Mouse (Mus musculus) liver, embryonic 13.5 days (tissue): Measurements from ENCODE around the gene Robo2. TPM values are rescaled to one million over a fixed set of nuclear protein-coding genes. Genes with fewer than 3 reads are reported as not detected.
"Not testable (repeated sequence)": the region's sequence is repeated elsewhere in the genome, so short reads cannot be mapped to it uniquely, and the experiment has no call there.

Experiments used
- ATAC-seq: fragments of 200-750 bp; cut with Nextera tagmentation; 2 replicates; pipeline ENCODE4 v1.8.0; 2017; ENCODE audit warnings: low read depth, mild to moderate bottlenecking, moderate number of reproducible peaks, moderate library complexity
- DNase-seq: peaks from one replicate; pipeline ENCODE4 v3.0.0; 2022
- H3K27ac ChIP-seq: fragments of 300-500 bp; sonication (generic); 2 replicates; pipeline ENCODE4 v1.5.1; 2015; ENCODE audit warnings: moderate library complexity, mild to moderate bottlenecking, inconsistent platforms
- H3K27me3 ChIP-seq: fragments of 300-500 bp; sonication (generic); 2 replicates; pipeline ENCODE4 v1.6.1; 2015; ENCODE audit warnings: mild to moderate bottlenecking, inconsistent platforms
- H3K36me3 ChIP-seq: fragments of 300-500 bp; sonication (generic); 2 replicates; pipeline ENCODE4 v1.6.1; 2015; ENCODE audit warnings: mild to moderate bottlenecking, inconsistent platforms
- H3K4me1 ChIP-seq: fragments of 300-500 bp; sonication (generic); replicated peaks from 2 replicates; pipeline ENCODE4 v1.6.1; 2015; ENCODE audit warnings: inconsistent platforms
- H3K4me2 ChIP-seq: fragments of 300-500 bp; sonication (generic); 2 replicates; pipeline ENCODE4 v1.6.1; 2015; ENCODE audit warnings: inconsistent platforms, mild to moderate bottlenecking, moderate library complexity
- H3K4me3 ChIP-seq: fragments of 300-500 bp; sonication (generic); replicated peaks from 2 replicates; pipeline ENCODE4 v1.5.1; 2015; ENCODE audit warnings: mild to moderate bottlenecking, inconsistent platforms
- H3K9ac ChIP-seq: fragments of 300-500 bp; sonication (generic); 2 replicates; pipeline ENCODE4 v1.6.1; 2015; ENCODE audit warnings: mild to moderate bottlenecking, inconsistent platforms
- H3K9me3 ChIP-seq: fragments of 300-500 bp; sonication (generic); replicated peaks from 2 replicates; pipeline ENCODE4 v1.6.1; 2016; ENCODE audit warnings: inconsistent platforms
- WGBS: fragments of 180-500 bp; shearing (Covaris S2); methylation state at CpG from one replicate; pipeline ENCODE4 v1.1.7; 2015; ENCODE audit not compliant: insufficient replicate concordance; 5-methylcytosine and 5-hydroxymethylcytosine counted together
- polyA plus RNA-seq: library from polyadenylated mRNA; unstranded; fragments of >200 nt; fragmentation: Nextera tagmentation; extraction: Ambion mirVana; gene quantifications from 2 replicates; pipeline ENCODE4 v1.2.1, GENCODE M21; 2015

The Robo2 gene
- polyA plus RNA-seq, 1 experiment from 2014 or later: 4.8 TPM

- DNase-seq (no peak), ATAC-seq (no peak)
- H3K9ac ChIP-seq: no peak overlapping the region
- H3K4me2 ChIP-seq: no peak overlapping the region
- no peaks in the 10 kb centered on the region for H3K4me1 ChIP-seq
- no peaks in the 10 kb centered on the region for H3K36me3 ChIP-seq
- H3K27me3 ChIP-seq: no peaks in the 10 kb centered on the region
- H3K9me3 ChIP-seq: no peaks in the 10 kb centered on the region
- no peak overlapping the region for H3K27ac ChIP-seq
- no peak overlapping the region for H3K4me3 ChIP-seq
- WGBS: 57% methylated on average over 2 of the region's 2 CpGs
Measured at GRCm38 (mm10) chr16:74056886-74057285, 354.7 kb downstream of the Robo2 start.

- ATAC-seq: no peak
- DNase-seq: no peak
- H3K27me3 ChIP-seq: no peaks in the 10 kb centered on the region
- H3K27ac ChIP-seq: no peak overlapping the region
- H3K4me2 ChIP-seq: no peak overlapping the region
- no peaks in the 10 kb centered on the region for H3K36me3 ChIP-seq
- 62% methylated on average over 1 of the region's 1 CpGs for WGBS
- H3K4me3 ChIP-seq: no peak overlapping the region
- no peaks in the 10 kb centered on the region for H3K4me1 ChIP-seq
- no peaks in the 10 kb centered on the region for H3K9me3 ChIP-seq
- H3K9ac ChIP-seq: no peak overlapping the region
Measured at GRCm38 (mm10) chr16:74056210-74056609, 355.4 kb downstream of the Robo2 start.

GRCm38 (mm10) chr16:74055061-74055751 is 356.4 kb downstream of the Robo2 start:
- Histone ChIP-seq H3K36me3 (no peaks in the 10 kb centered on the region), H3K4me1 (no peaks in the 10 kb centered on the region), H3K27me3 (no peaks in the 10 kb centered on the region), H3K4me3 (no peak overlapping the region), H3K27ac (no peak overlapping the region), H3K9ac (no peak overlapping the region), H3K9me3 (no peaks in the 10 kb centered on the region), H3K4me2 (no peak overlapping the region)
- 65% methylated on average over 10 of the region's 10 CpGs for WGBS
- ATAC-seq: no peak
- DNase-seq: no peak

GRCm38 (mm10) chr16:74049467-74049866 is 362.2 kb downstream of the Robo2 start:
- Histone ChIP-seq H3K4me2 (no peak overlapping the region), H3K4me1 (no peaks in the 10 kb centered on the region), H3K36me3 (no peaks in the 10 kb centered on the region), H3K9ac (no peak overlapping the region), H3K4me3 (no peak overlapping the region), H3K9me3 (no peaks in the 10 kb centered on the region), H3K27me3 (no peaks in the 10 kb centered on the region), H3K27ac (no peak overlapping the region)
- ATAC-seq (no peak), DNase-seq (no peak)
- WGBS: 76% methylated on average over 5 of the region's 5 CpGs

- no peak overlapping the region for H3K4me2 ChIP-seq
- H3K4me1 ChIP-seq: no peaks in the 10 kb centered on the region
- H3K27me3 ChIP-seq: no peaks in the 10 kb centered on the region
- ATAC-seq (no peak), DNase-seq (no peak)
- 66% methylated on average over 6 of the region's 6 CpGs for WGBS
- H3K4me3 ChIP-seq: no peak overlapping the region
- no peak overlapping the region for H3K9ac ChIP-seq
- H3K9me3 ChIP-seq: no peaks in the 10 kb centered on the region
- H3K36me3 ChIP-seq: no peaks in the 10 kb centered on the region
- H3K27ac ChIP-seq: no peak overlapping the region
Measured at GRCm38 (mm10) chr16:74048980-74049379, 362.6 kb downstream of the Robo2 start.

- H3K27ac ChIP-seq: no peak overlapping the region
- no peak overlapping the region for H3K4me3 ChIP-seq
- H3K27me3 ChIP-seq: no peaks in the 10 kb centered on the region
- no peaks in the 10 kb centered on the region for H3K4me1 ChIP-seq
- no peak for DNase-seq
- no peaks in the 10 kb centered on the region for H3K36me3 ChIP-seq
- no peaks in the 10 kb centered on the region for H3K9me3 ChIP-seq
- 55% methylated on average over 3 of the region's 3 CpGs for WGBS
- H3K9ac ChIP-seq: no peak overlapping the region
- H3K4me2 ChIP-seq: no peak overlapping the region
- no peak for ATAC-seq
Measured at GRCm38 (mm10) chr16:74047232-74047631, 364.4 kb downstream of the Robo2 start.

GRCm38 (mm10) chr16:74040797-74041196 is 370.8 kb downstream of the Robo2 start:
- DNase-seq, ATAC-seq, H3K4me2 ChIP-seq, H3K4me3 ChIP-seq, H3K27me3 ChIP-seq, H3K36me3 ChIP-seq, H3K9ac ChIP-seq, H3K4me1 ChIP-seq, H3K9me3 ChIP-seq, H3K27ac ChIP-seq: not testable (repeated sequence)
- 63% methylated on average over 2 of the region's 2 CpGs for WGBS

- no peak for DNase-seq
- H3K27me3 ChIP-seq: no peaks in the 10 kb centered on the region
- no peak for ATAC-seq
- WGBS: 57% methylated on average over 4 of the region's 4 CpGs
- H3K36me3 ChIP-seq: no peaks in the 10 kb centered on the region
- no peaks in the 10 kb centered on the region for H3K4me1 ChIP-seq
- H3K9me3 ChIP-seq: no peaks in the 10 kb centered on the region
- H3K4me2 ChIP-seq: no peak overlapping the region
- no peak overlapping the region for H3K4me3 ChIP-seq
- no peak overlapping the region for H3K27ac ChIP-seq
- no peak overlapping the region for H3K9ac ChIP-seq
Measured at GRCm38 (mm10) chr16:74027822-74028221, 383.8 kb downstream of the Robo2 start.

- Histone ChIP-seq H3K4me2 (no peak overlapping the region), H3K27ac (no peak overlapping the region), H3K4me3 (no peak overlapping the region), H3K36me3 (no peaks in the 10 kb centered on the region), H3K4me1 (no peaks in the 10 kb centered on the region), H3K27me3 (no peaks in the 10 kb centered on the region), H3K9ac (no peak overlapping the region), H3K9me3 (no peaks in the 10 kb centered on the region)
- WGBS: 28% methylated on average over 1 of the region's 1 CpGs
- no peak for DNase-seq
- ATAC-seq: no peak
Measured at GRCm38 (mm10) chr16:74022281-74022978, 389.2 kb downstream of the Robo2 start.

GRCm38 (mm10) chr16:74005767-74006166 is 405.9 kb downstream of the Robo2 start:
- no peak overlapping the region for H3K27ac ChIP-seq
- H3K4me1 ChIP-seq: no peaks in the 10 kb centered on the region
- no peak overlapping the region for H3K4me3 ChIP-seq
- H3K27me3 ChIP-seq: no peaks in the 10 kb centered on the region
- no peaks in the 10 kb centered on the region for H3K9me3 ChIP-seq
- DNase-seq (no peak), ATAC-seq (no peak)
- 58% methylated on average over 3 of the region's 3 CpGs for WGBS
- H3K36me3 ChIP-seq: no peaks in the 10 kb centered on the region
- no peak overlapping the region for H3K4me2 ChIP-seq
- no peak overlapping the region for H3K9ac ChIP-seq

GRCm38 (mm10) chr16:74001331-74001730 is 410.3 kb downstream of the Robo2 start:
- Histone ChIP-seq H3K4me1 (no peaks in the 10 kb centered on the region), H3K4me2 (no peak overlapping the region), H3K9ac (no peak overlapping the region), H3K27me3 (no peaks in the 10 kb centered on the region), H3K36me3 (no peaks in the 10 kb centered on the region), H3K4me3 (no peak overlapping the region), H3K27ac (no peak overlapping the region), H3K9me3 (no peaks in the 10 kb centered on the region)
- no peak for DNase-seq
- no peak for ATAC-seq
- 68% methylated on average over 2 of the region's 2 CpGs for WGBS

GRCm38 (mm10) chr16:73991212-73991611 is 420.4 kb downstream of the Robo2 start:
- Histone ChIP-seq H3K36me3 (no peaks in the 10 kb centered on the region), H3K4me2 (no peak overlapping the region), H3K27ac (no peak overlapping the region), H3K9me3 (no peaks in the 10 kb centered on the region), H3K27me3 (no peaks in the 10 kb centered on the region), H3K9ac (no peak overlapping the region), H3K4me3 (no peak overlapping the region), H3K4me1 (no peaks in the 10 kb centered on the region)
- ATAC-seq (no peak), DNase-seq (no peak)
- 64% methylated on average over 6 of the region's 6 CpGs for WGBS
